Mouse (Mus musculus) heart, postnatal 0 days (tissue): ENCODE results near the gene Sorbs2.

ENCODE experiments used
- CTCF ChIP-seq: IDR thresholded peaks from 2 replicates; pipeline ENCODE4 v1.5.1; 2016; ENCODE audit warnings: antibody characterized with exemption, control low read depth, low read depth
- EP300 ChIP-seq: IDR thresholded peaks from 2 replicates; pipeline ENCODE4 v1.6.1; 2016; ENCODE audit warnings: antibody characterized with exemption, low read depth

- TF ChIP-seq CTCF = no peak
- TF ChIP-seq EP300 = no peak
Observed at GRCm38 (mm10) chr8:45755972-45756371, 248.4 kb downstream of the Sorbs2 start.
